Mouse (Mus musculus) embryonic stem cell, embryonic (primary cell): ENCODE measurements around the gene Tmem150a.

Source experiments
- CTCF ChIA-PET, 4 experiments: fragments of 300-600 bp in 2 of 4; fragments of 350-600 bp in 2 of 4; sonication (Branson Sonifier 250); formaldehyde crosslinking; loops; one replicate each; lab custom pipeline; 2022; ENCODE audit warnings: inconsistent platforms in 2 of 4; lab: Charles Lee
- POLR2A ChIA-PET, 4 experiments: fragments of 300-600 bp in 2 of 4; fragments of 350-600 bp in 2 of 4; sonication (Branson Sonifier 250); formaldehyde crosslinking; loops; one replicate each; lab custom pipeline; 2022; ENCODE audit warnings: antibody characterized with exemption in 4 of 4, inconsistent platforms in 1 of 4; lab: Charles Lee

Tmem150a gene

GRCm38 (mm10) chr6:72374820-72375563 lies 19.7 kb downstream of the Tmem150a start:
- POLR2A ChIA-PET, result interaction anchor here in 3 of 4 experiments (0.5 to 0.9 kb wide), 6 partner anchors 8 to 283 kb away, joined by 3 to 5 read pairs (median 3); no protein-coding TSS in a partner anchor
- CTCF ChIA-PET, result interaction anchor here in 1 of 4 experiments (0.7 kb wide), 1 partner anchor 17 kb away, joined by 3 read pairs; no protein-coding TSS in a partner anchor

GRCm38 (mm10) chr6:72378510-72379234 lies 23.4 kb downstream of the Tmem150a start:
- CTCF ChIA-PET, result interaction anchor here in 3 of 4 experiments (0.6 to 4.5 kb wide), 7 partner anchors 8 to 82 kb away, joined by 3 to 21 read pairs (median 5); partner anchors contain the start of gene Vamp8 (in 1 of the 3)
- POLR2A ChIA-PET, result interaction anchor here in 2 of 4 experiments (1.0 to 3.8 kb wide), 11 partner anchors 8 to 220 kb away, joined by 3 to 18 read pairs (median 9); partner anchors contain the start of genes Vamp8 (in 2 of the 2), Elmod3 (in 1 of the 2), Ggcx (in 1 of the 2) and Mat2a (in 1 of the 2)

- CTCF ChIA-PET, result interaction anchor here (0.8 to 4.5 kb wide), 14 partner anchors 9 to 155 kb away, joined by 3 to 21 read pairs (median 4); partner anchors contain the start of genes Vamp8 (in 3 of the 4) and Ggcx (in 1 of the 4)
- POLR2A ChIA-PET, result interaction anchor here in 3 of 4 experiments (1.0 to 3.8 kb wide), 19 partner anchors 9 to 219 kb away, joined by 3 to 18 read pairs (median 5); partner anchors contain the start of genes Vamp8 (in 3 of the 3), Mat2a (in 2 of the 3), Elmod3 (in 1 of the 3) and Ggcx (in 1 of the 3)
Measured at GRCm38 (mm10) chr6:72379377-72380130, 24.3 kb downstream of the Tmem150a start.

- POLR2A ChIA-PET, result interaction anchor here in 3 of 4 experiments (0.6 to 3.8 kb wide), 19 partner anchors 10 to 172 kb away, joined by 3 to 18 read pairs (median 5); partner anchors contain the start of genes Mat2a (in 2 of the 3), Vamp8 (in 2 of the 3), Ggcx (in 1 of the 3) and Tmem150a (in 1 of the 3)
Measured at GRCm38 (mm10) chr6:72380131-72380770, 25.0 kb downstream of the Tmem150a start, which contains the start of gene Vamp5. Gene Vamp5 (minus strand): TSS chr6:72380468.

GRCm38 (mm10) chr6:72382494-72382893 lies 27.2 kb downstream of the Tmem150a start:
- POLR2A ChIA-PET, result interaction anchor here in 3 of 4 experiments (0.6 to 3.3 kb wide), 6 partner anchors 8 to 58 kb away, joined by 3 to 12 read pairs (median 4); partner anchors contain the start of gene Ggcx (in 2 of the 3)
- CTCF ChIA-PET, result interaction anchor here in 2 of 4 experiments (0.7 to 4.5 kb wide), 2 partner anchors 7 to 637 kb away, joined by 10 to 21 read pairs; partner anchors contain the start of gene Vamp8 (in 1 of the 2)

More at GRCm38 (mm10) chr6:72380131-72380770, 25.0 kb downstream of the Tmem150a start, which contains the start of gene Vamp5:
- CTCF ChIA-PET, result interaction anchor here (0.8 to 4.5 kb wide), 16 partner anchors 9 to 154 kb away, joined by 3 to 21 read pairs (median 4); partner anchors contain the start of genes Vamp8 (in 3 of the 4), Ggcx (in 1 of the 4) and Tmem150a (in 1 of the 4)

- CTCF ChIA-PET, result no interaction called here
- POLR2A ChIA-PET, result interaction anchor here (0.6 to 3.3 kb wide), 6 partner anchors 9 to 154 kb away, joined by 3 to 12 read pairs (median 4); partner anchors contain the start of gene Ggcx (in 1 of the 4)
Measured at GRCm38 (mm10) chr6:72383142-72383820, 28.0 kb downstream of the Tmem150a start.

GRCm38 (mm10) chr6:72383952-72384351 lies 28.7 kb downstream of the Tmem150a start:
- CTCF ChIA-PET, result no interaction called here

GRCm38 (mm10) chr6:72385258-72385657 lies 30.0 kb downstream of the Tmem150a start:
- CTCF ChIA-PET, result no interaction called here
- POLR2A ChIA-PET, result interaction anchor here in 2 of 4 experiments (0.6 to 1.0 kb wide), 4 partner anchors 21 to 517 kb away, joined by 3 to 4 read pairs (median 3); no protein-coding TSS in a partner anchor

More at GRCm38 (mm10) chr6:72383952-72384351, 28.7 kb downstream of the Tmem150a start:
- POLR2A ChIA-PET, result interaction anchor here in 2 of 4 experiments (0.6 to 1.6 kb wide), 2 partner anchors 26 to 153 kb away, joined by 3 read pairs; no protein-coding TSS in a partner anchor

GRCm38 (mm10) chr6:72386561-72386960 lies 31.3 kb downstream of the Tmem150a start:
- CTCF ChIA-PET, result interaction anchor here in 1 of 4 experiments (0.6 kb wide), 1 partner anchor 200 kb away, joined by 3 read pairs; no protein-coding TSS in a partner anchor
- POLR2A ChIA-PET, result no interaction called here

GRCm38 (mm10) chr6:72387816-72388215 lies 32.6 kb downstream of the Tmem150a start:
- CTCF ChIA-PET, result interaction anchor here in 2 of 4 experiments (0.6 to 1.1 kb wide), 3 partner anchors 26 to 147 kb away, joined by 3 to 4 read pairs (median 4); partner anchors contain the start of genes Ggcx (in 1 of the 2) and Tmem150a (in 1 of the 2)
- POLR2A ChIA-PET, result interaction anchor here in 1 of 4 experiments (1.1 kb wide), 2 partner anchors 12 to 24 kb away, joined by 3 to 4 read pairs; no protein-coding TSS in a partner anchor

- ChIA-PET POLR2A (interaction anchor here in 1 of 4 experiments (1.1 to 3.2 kb wide), 3 partner anchors 18 to 24 kb away, joined by 3 to 13 read pairs (median 4); no protein-coding TSS in a partner anchor), CTCF (interaction anchor here in 1 of 4 experiments (2.7 kb wide), 1 partner anchor 8 kb away, joined by 21 read pairs; the partner anchor contains the start of gene Vamp5)
Measured at GRCm38 (mm10) chr6:72388266-72388665, 33.0 kb downstream of the Tmem150a start.

GRCm38 (mm10) chr6:72388791-72389329 lies 33.6 kb downstream of the Tmem150a start:
- ChIA-PET POLR2A (interaction anchor here in 2 of 4 experiments (1.1 to 3.6 kb wide), 11 partner anchors 9 to 123 kb away, joined by 3 to 33 read pairs (median 11); partner anchors contain the start of genes Usp39 (in 2 of the 2), 0610030E20Rik (in 1 of the 2), Tmem150a (in 1 of the 2) and Vamp5 (in 1 of the 2)), CTCF (interaction anchor here in 2 of 4 experiments (0.6 to 2.7 kb wide), 4 partner anchors 8 to 146 kb away, joined by 3 to 21 read pairs (median 4); partner anchors contain the start of gene Vamp5 (in 1 of the 2))

GRCm38 (mm10) chr6:72389471-72389940 lies 34.3 kb downstream of the Tmem150a start:
- POLR2A ChIA-PET, result interaction anchor here in 3 of 4 experiments (0.6 to 3.6 kb wide), 40 partner anchors 9 to 566 kb away, joined by 3 to 33 read pairs (median 5); partner anchors contain the start of genes Ggcx (in 3 of the 3), Tmem150a (in 3 of the 3), Vamp5 (in 3 of the 3) and Usp39 (in 2 of the 3)

More at GRCm38 (mm10) chr6:72389471-72389940, 34.3 kb downstream of the Tmem150a start:
- CTCF ChIA-PET, result interaction anchor here (0.6 to 2.7 kb wide), 19 partner anchors 9 to 145 kb away, joined by 3 to 21 read pairs (median 4); partner anchors contain the start of genes Ggcx (in 2 of the 4), Vamp5 (in 2 of the 4) and Tmem150a (in 1 of the 4)
